8 mouse cellular contexts compared by ENCODE assay signal in genomic region chr13:78203348-78204061, GRCm38 (mm10). TPM values are rescaled to one million over a fixed set of nuclear protein-coding genes. Genes with fewer than 3 reads are reported as not detected.
DNase-seq lines count a peak whose midpoint lies in the region; ATAC-seq lines count a peak whose summit lies in the region.

No protein-coding gene starts in this region.

- H3K4me2 ChIP-seq in embryonic facial prominence, embryonic 14.5 days (ENCODE audit: low read depth, low read length) = peak overlapping the region; percentile 85
- peak overlapping the region; percentile 83 for H3K4me2 ChIP-seq in hindbrain, embryonic 11.5 days (replicated peaks; ENCODE audit: low read depth, low read length)
- H3K4me2 ChIP-seq in limb, embryonic 13.5 days (replicated peaks) = peak overlapping the region; percentile 97

- peak overlapping the region; percentile 81 for H3K4me3 ChIP-seq in embryonic facial prominence, embryonic 14.5 days (ENCODE audit: low read depth, low read length)
- peak overlapping the region; percentile 78 for H3K4me3 ChIP-seq in hindbrain, embryonic 11.5 days (ENCODE audit: low read depth, low read length)
- H3K4me3 ChIP-seq in limb, embryonic 13.5 days = peak overlapping the region; percentile 55

- H3K4me1 ChIP-seq in embryonic facial prominence, embryonic 14.5 days (ENCODE audit: control insufficient read depth, insufficient read depth, low read length) = peaks cover 8% of the 10 kb centered on the region; the same call in 1 of the 2 replicates
- peaks cover 9% of the 10 kb centered on the region for H3K4me1 ChIP-seq in hindbrain, embryonic 11.5 days (replicated peaks; ENCODE audit: control insufficient read depth, insufficient read depth, low read length)
- H3K4me1 ChIP-seq in limb, embryonic 13.5 days = peaks cover 24% of the 10 kb centered on the region

- no peaks in the 10 kb centered on the region for H3K36me3 ChIP-seq in embryonic facial prominence, embryonic 14.5 days (ENCODE audit: control insufficient read depth, insufficient read depth, low read length)
- no peaks in the 10 kb centered on the region for H3K36me3 ChIP-seq in hindbrain, embryonic 11.5 days (ENCODE audit: control insufficient read depth, insufficient read depth, low read length)
- H3K36me3 ChIP-seq in limb, embryonic 13.5 days = no peaks in the 10 kb centered on the region

- peak overlapping the region; percentile 79 for H3K9ac ChIP-seq in embryonic facial prominence, embryonic 14.5 days (ENCODE audit: low read depth, low read length)
- peak overlapping the region; percentile 95 for H3K9ac ChIP-seq in hindbrain, embryonic 11.5 days (ENCODE audit: low read depth, low read length)
- peak overlapping the region; percentile 65 for H3K9ac ChIP-seq in limb, embryonic 13.5 days

- intact Hi-C loops in heart, postnatal 25 days (cut with DNase I) = loop anchor here (5.0 to 10.0 kb wide), 6 partner anchors 41 to 1159 kb away; partner anchors contain the start of genes 2210408I21Rik and Slf1

- no peaks in the 10 kb centered on the region for H3K9me3 ChIP-seq in embryonic facial prominence, embryonic 14.5 days (ENCODE audit: control insufficient read depth, low read length)
- no peaks in the 10 kb centered on the region for H3K9me3 ChIP-seq in hindbrain, embryonic 11.5 days (ENCODE audit: control insufficient read depth, low read length)
- H3K9me3 ChIP-seq in limb, embryonic 13.5 days = no peaks in the 10 kb centered on the region

- DNase-seq in heart, adult 11 months = peak; percentile 97
- DNase-seq in heart, postnatal 25 days (ENCODE audit: low spot score) = no peak
- DNase-seq in adrenal gland, postnatal 10 days = peak; percentile 85
- peak; percentile 78 for DNase-seq in embryonic facial prominence, embryonic 14.5 days (ENCODE audit: low spot score)
- DNase-seq in hindbrain, embryonic 11.5 days (ENCODE audit: low spot score) = peak; percentile 85
- peak; percentile 86 for DNase-seq in neural tube, embryonic 10.5 days (ENCODE audit: extremely low spot score, low spot score)
- DNase-seq in thymus, postnatal 10 days (ENCODE audit: low spot score in 2 of 2) = no peak

- peak; percentile 24 for ATAC-seq in embryonic facial prominence, embryonic 14.5 days (ENCODE audit: low read depth)
- ATAC-seq in hindbrain, embryonic 11.5 days (ENCODE audit: low FRiP score) = peak; percentile 53
- ATAC-seq in limb, embryonic 13.5 days (ENCODE audit: low FRiP score, low read depth) = peak; percentile 9; the same call in 1 of the 2 replicates

- WGBS in embryonic facial prominence, embryonic 14.5 days = under 1% methylated on average over 28 of the region's 37 CpGs
- 1% methylated on average over 37 of the region's 37 CpGs for WGBS in hindbrain, embryonic 11.5 days
- under 1% methylated on average over 36 of the region's 37 CpGs for whole genome bisulfite sequencing in limb, embryonic 13.5 days

- peak overlapping the region; percentile 91 for H3K27ac ChIP-seq in embryonic facial prominence, embryonic 14.5 days (replicated peaks; ENCODE audit: low read depth, low read length)
- H3K27ac ChIP-seq in hindbrain, embryonic 11.5 days (ENCODE audit: low read depth, low read length) = peak overlapping the region; percentile 99
- no peak overlapping the region for H3K27ac ChIP-seq in limb, embryonic 13.5 days

- H3K27me3 ChIP-seq in embryonic facial prominence, embryonic 14.5 days (replicated peaks; ENCODE audit: control insufficient read depth, insufficient read depth, low read length) = peaks cover 12% of the 10 kb centered on the region
- no peaks in the 10 kb centered on the region for H3K27me3 ChIP-seq in hindbrain, embryonic 11.5 days (ENCODE audit: control insufficient read depth, insufficient read depth, low read length)
- peaks cover 66% of the 10 kb centered on the region for H3K27me3 ChIP-seq in limb, embryonic 13.5 days

RNA-seq across cellular contexts. Expression of gene Nr2f1, which starts 3.9 kb away (rescaled TPM):
- 1 to 10 TPM; 2.3 to 2.9 TPM for total RNA-seq in heart, postnatal 25 days (2021)
- total RNA-seq in adrenal gland, postnatal 10 days (2021) = 10 to 100 TPM; 15.0 to 18.4 TPM
- polyA plus RNA-seq in embryonic facial prominence, embryonic 14.5 days (2014; fragmentation: Nextera tagmentation; extraction: Ambion mirVana) = 17.9 and 19.4 TPM in 2 replicates
- 82.8 and 97.2 TPM in 2 replicates for polyA plus RNA-seq in hindbrain, embryonic 11.5 days (2014; fragmentation: Nextera tagmentation; extraction: Ambion mirVana)
- 3.0 and 3.1 TPM in 2 replicates for polyA plus RNA-seq in limb, embryonic 13.5 days (2015; fragmentation: Nextera tagmentation; extraction: Ambion mirVana)

Comparison
In these comparisons a context has a peak if more than half of its experiments do, and no peak if none do; other contexts are left out.
1. DNase-seq: peak in heart, adult 11 months (single experiment), adrenal gland, postnatal 10 days (single experiment), embryonic facial prominence, embryonic 14.5 days (single experiment), hindbrain, embryonic 11.5 days (single experiment) and neural tube, embryonic 10.5 days (single experiment); none in heart, postnatal 25 days (single experiment) and thymus, postnatal 10 days (0 of 2).
2. Peak in every context shown above with its lines, with median percentiles within 50 percentile points of each other: ATAC-seq, H3K4me2 ChIP-seq, H3K4me3 ChIP-seq and H3K9ac ChIP-seq.